Mouse (Mus musculus) embryonic fibroblast, embryonic 13.5 days (primary cell): ENCODE measurements around the gene Rbpj.

ENCODE experiments used
- CTCF ChIP-seq: IDR thresholded peaks from 2 replicates; pipeline ENCODE4 v1.5.1; 2011; ENCODE audit warnings: mild to moderate bottlenecking, control low read depth, low read length, moderate library complexity, borderline replicate concordance; ENCODE audit not compliant: insufficient read depth
- POLR2A ChIP-seq: IDR thresholded peaks from 2 replicates; pipeline ENCODE4 v1.6.1; 2011; ENCODE audit warnings: low read depth, mild to moderate bottlenecking, control low read depth, low read length, moderate library complexity

DNA sequence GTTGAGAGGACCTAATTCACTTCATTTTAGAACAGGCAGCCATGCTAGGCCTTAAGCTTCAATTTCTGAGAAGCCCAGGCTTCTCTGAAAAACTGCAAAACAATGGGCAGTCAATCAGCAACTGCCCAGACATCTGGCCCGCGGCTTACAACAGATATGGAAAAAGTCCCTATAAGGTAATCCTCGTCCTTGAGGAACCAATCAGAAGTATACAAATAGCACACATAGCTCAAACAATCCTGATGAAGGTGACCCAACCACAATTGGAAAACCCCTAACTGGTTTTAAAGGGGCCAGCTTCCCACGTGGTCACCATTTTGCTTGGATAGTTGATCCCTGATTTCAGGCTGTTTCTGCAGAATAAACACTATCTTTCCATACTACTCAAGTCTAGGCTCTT lies 89.0 kb downstream of the Rbpj start:
- TF ChIP-seq CTCF (no peak), POLR2A (no peak)
